Mouse (Mus musculus): ENCODE data around the gene Txnrd2.

Txnrd2 gene

GRCm38 (mm10) chr16:18455407-18455806 lies 29.2 kb downstream of the Txnrd2 start:
- DNase-seq = no peak

- no peak for DNase-seq
Measured at GRCm38 (mm10) chr16:18458661-18459060, 32.5 kb downstream of the Txnrd2 start.

- no peak for DNase-seq
Measured at GRCm38 (mm10) chr16:18459335-18459954, 33.3 kb downstream of the Txnrd2 start.

GRCm38 (mm10) chr16:18459955-18460370 lies 33.8 kb downstream of the Txnrd2 start:
- DNase-seq = no peak

GRCm38 (mm10) chr16:18460826-18461225 lies 34.6 kb downstream of the Txnrd2 start:
- no peak for DNase-seq

- DNase-seq = no peak
Measured at GRCm38 (mm10) chr16:18462031-18462430, 35.8 kb downstream of the Txnrd2 start.

- no peak for DNase-seq
Measured at GRCm38 (mm10) chr16:18462598-18462997, 36.4 kb downstream of the Txnrd2 start.

- no peak for DNase-seq
Measured at GRCm38 (mm10) chr16:18464271-18464670, 38.1 kb downstream of the Txnrd2 start.

- no peak for DNase-seq
Measured at GRCm38 (mm10) chr16:18470829-18471228, 44.6 kb downstream of the Txnrd2 start.

GRCm38 (mm10) chr16:18471381-18471955 lies 45.3 kb downstream of the Txnrd2 start:
- DNase-seq = no peak

GRCm38 (mm10) chr16:18471976-18472375 lies 45.8 kb downstream of the Txnrd2 start:
- no peak for DNase-seq

- no peak for DNase-seq
Measured at GRCm38 (mm10) chr16:18472416-18472815, 46.2 kb downstream of the Txnrd2 start.

GRCm38 (mm10) chr16:18472976-18473375 lies 46.8 kb downstream of the Txnrd2 start:
- DNase-seq = no peak

- no peak for DNase-seq
Measured at GRCm38 (mm10) chr16:18474021-18474420, 47.8 kb downstream of the Txnrd2 start.

GRCm38 (mm10) chr16:18477996-18478395 lies 51.8 kb downstream of the Txnrd2 start:
- no peak for DNase-seq

- no peak for DNase-seq
Measured at GRCm38 (mm10) chr16:18479667-18480066, 53.5 kb downstream of the Txnrd2 start.

GRCm38 (mm10) chr16:18480933-18481485 lies 54.8 kb downstream of the Txnrd2 start:
- DNase-seq = no peak

- DNase-seq = no peak
Measured at GRCm38 (mm10) chr16:18482431-18482830, 56.2 kb downstream of the Txnrd2 start.

GRCm38 (mm10) chr16:18483839-18484238 lies 57.7 kb downstream of the Txnrd2 start:
- DNase-seq = no peak

- no peak for DNase-seq
Measured at GRCm38 (mm10) chr16:18484386-18484785, 58.2 kb downstream of the Txnrd2 start.

- DNase-seq = no peak
Measured at GRCm38 (mm10) chr16:18484794-18485435, 58.7 kb downstream of the Txnrd2 start.

- DNase-seq = no peak
Measured at GRCm38 (mm10) chr16:18486126-18486525, 59.9 kb downstream of the Txnrd2 start.

GRCm38 (mm10) chr16:18490281-18490680 lies 64.1 kb downstream of the Txnrd2 start:
- no peak for DNase-seq

GRCm38 (mm10) chr16:18490894-18491293 lies 64.7 kb downstream of the Txnrd2 start:
- no peak for DNase-seq

All from kidney, adult 9 months (tissue).